Mouse (Mus musculus) olfactory bulb, adult 2 months (tissue): ENCODE data around the gene Rcn1. TPM values are rescaled to one million over a fixed set of nuclear protein-coding genes. Genes with fewer than 3 reads are reported as not detected.

Source experiments
- H3K27ac ChIP-seq: fragments of 200-500 bp; 2 replicates; pipeline ENCODE4 v1.5.1; 2012; ENCODE audit warnings: low read depth, low read length; ENCODE audit not compliant: insufficient read depth
- H3K4me1 ChIP-seq: fragments of 200-500 bp; 2 replicates; pipeline ENCODE4 v1.6.1; 2012; ENCODE audit warnings: low read length; ENCODE audit not compliant: control insufficient read depth, insufficient read depth
- H3K4me3 ChIP-seq: fragments of 200-500 bp; 2 replicates; pipeline ENCODE4 v1.5.1; 2012; ENCODE audit warnings: mild to moderate bottlenecking, low read depth, low read length, moderate library complexity; ENCODE audit not compliant: insufficient read depth
- CTCF ChIP-seq: fragments of 200-500 bp; IDR thresholded peaks from 2 replicates; pipeline ENCODE4 v1.5.1; 2012; ENCODE audit warnings: low read depth, mild to moderate bottlenecking, low read length, moderate library complexity; ENCODE audit not compliant: insufficient read depth
- POLR2A ChIP-seq: fragments of 200-500 bp; IDR thresholded peaks from 2 replicates; pipeline ENCODE4 v1.6.1; 2012; ENCODE audit warnings: mild to moderate bottlenecking, low read depth, low read length, moderate library complexity; ENCODE audit not compliant: insufficient read depth
- WGBS: fragments of 180-500 bp; shearing (Covaris S2); methylation state at CpG from one replicate; pipeline ENCODE4 v1.1.7; 2018; 5-methylcytosine and 5-hydroxymethylcytosine counted together
- polyA plus RNA-seq: library from polyadenylated mRNA; stranded (reverse); fragments of >200 nt; gene quantifications from 2 replicates; pipeline ENCODE4 v1.2.4, GENCODE M21; 2012; ENCODE audit warnings: low replicate concordance; ENCODE audit not compliant: missing spikeins, insufficient read depth, insufficient read length

The Rcn1 gene
- polyA plus RNA-seq, 1 experiment: 139 TPM

DNA sequence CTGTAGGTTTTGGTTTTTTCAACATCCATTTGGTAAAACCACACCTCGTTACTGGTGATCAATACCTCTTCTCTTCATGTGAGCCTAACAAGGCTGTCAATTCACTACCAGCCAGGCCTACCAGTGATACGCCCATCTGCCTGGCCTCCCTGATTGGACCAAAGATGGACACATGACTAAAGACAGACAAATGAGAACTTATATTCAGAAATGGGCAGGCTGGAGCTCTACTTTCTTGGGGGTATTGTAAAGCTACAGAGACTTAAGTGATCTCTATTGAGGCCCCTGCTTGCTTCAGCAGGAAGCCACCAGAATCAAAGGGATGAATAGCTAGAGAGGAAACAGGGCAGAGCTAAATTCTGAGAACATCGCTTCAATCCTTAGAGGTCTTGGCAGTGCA lies 41.1 kb downstream of the Rcn1 start:
- no peak overlapping the region for H3K27ac ChIP-seq
- TF ChIP-seq CTCF (no peak), POLR2A (no peak)
- no peaks in the 10 kb centered on the region for H3K4me1 ChIP-seq
- no peak overlapping the region for H3K4me3 ChIP-seq
- 91% methylated on average over 3 of the region's 3 CpGs for WGBS

- TF ChIP-seq POLR2A (no peak), CTCF (no peak)
- Histone ChIP-seq H3K4me3 (no peak overlapping the region), H3K4me1 (no peaks in the 10 kb centered on the region), H3K27ac (no peak overlapping the region)
- 71% methylated on average over 5 of the region's 5 CpGs for WGBS
These were observed 42.3 kb downstream of the Rcn1 start for GRCm38 (mm10) chr2:105356791-105357190.

- Histone ChIP-seq H3K27ac (no peak overlapping the region), H3K4me3 (no peak overlapping the region), H3K4me1 (no peaks in the 10 kb centered on the region)
- TF ChIP-seq POLR2A: no peak
- no peak for TF ChIP-seq CTCF
- 68% methylated on average over 6 of the region's 6 CpGs for WGBS
These were observed 50.2 kb downstream of the Rcn1 start for GRCm38 (mm10) chr2:105348886-105349285.

DNA sequence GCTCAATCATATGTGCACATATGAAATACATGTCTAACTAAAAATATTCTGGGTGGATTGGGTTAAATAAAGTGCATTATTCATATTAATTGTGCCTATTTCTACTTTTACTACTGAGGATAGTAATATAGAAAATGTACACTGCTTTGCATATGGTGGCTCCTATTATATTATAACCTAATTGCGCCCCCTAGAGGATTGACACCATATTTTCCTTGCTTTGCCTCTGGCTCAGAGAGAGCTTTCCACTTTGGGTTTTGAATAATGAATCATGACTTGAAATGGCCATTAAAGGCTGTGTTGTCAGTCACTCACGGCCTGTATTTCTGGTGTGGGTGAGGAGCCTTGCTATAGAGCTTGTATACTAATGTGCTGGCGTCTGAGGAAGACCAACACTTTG lies 59.1 kb downstream of the Rcn1 start:
- no peak for TF ChIP-seq POLR2A
- TF ChIP-seq CTCF: no peak
- 68% methylated on average over 3 of the region's 3 CpGs for WGBS
- Histone ChIP-seq H3K27ac (no peak overlapping the region), H3K4me3 (no peak overlapping the region), H3K4me1 (peaks cover 10% of the 10 kb centered on the region)

- 54% methylated on average over 8 of the region's 8 CpGs for WGBS
- TF ChIP-seq CTCF (no peak), POLR2A (no peak)
- H3K27ac ChIP-seq: no peak overlapping the region
- no peak overlapping the region for H3K4me3 ChIP-seq
- H3K4me1 ChIP-seq: peaks cover 10% of the 10 kb centered on the region
These were observed 61.8 kb downstream of the Rcn1 start for GRCm38 (mm10) chr2:105337171-105337875.

- H3K4me1 ChIP-seq: peaks cover 10% of the 10 kb centered on the region
- WGBS: 44% methylated on average over 12 of the region's 12 CpGs
- no peak overlapping the region for H3K4me3 ChIP-seq
- TF ChIP-seq POLR2A (no peak), CTCF (no peak)
- H3K27ac ChIP-seq: no peak overlapping the region
These were observed 62.6 kb downstream of the Rcn1 start for GRCm38 (mm10) chr2:105336314-105337027.

Other genes with a start within 250 kb of the Rcn1 start
- gene Them7, start 175.0 kb downstream of the Rcn1 start, polyA plus RNA-seq: not detected in 2 replicates